ENCODE assay signal across 8 mouse cellular contexts in the genomic region with DNA sequence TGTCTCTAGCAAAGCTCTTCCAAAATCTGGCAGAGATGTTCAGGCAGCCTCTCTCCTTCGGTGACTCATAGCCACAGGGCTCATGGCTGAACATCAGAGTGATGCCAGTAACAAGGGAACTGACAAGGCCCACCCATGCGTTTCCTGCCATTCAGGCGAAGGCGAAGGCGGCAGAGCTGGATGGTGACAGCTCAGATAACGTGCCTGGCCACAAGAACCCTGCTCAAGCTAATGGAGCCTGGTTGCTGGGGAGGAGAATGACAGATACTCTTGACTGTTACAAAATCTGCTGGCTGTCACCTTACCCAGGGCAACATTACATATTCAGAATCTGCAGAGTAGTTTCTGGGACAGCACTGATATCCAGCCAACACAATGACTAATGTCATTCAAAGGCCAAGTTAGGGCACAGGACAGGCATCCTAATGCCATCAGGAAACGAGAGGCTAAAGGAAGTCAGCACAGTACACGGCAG. TPM values are rescaled to one million over a fixed set of nuclear protein-coding genes. Genes with fewer than 3 reads are reported as not detected.
A peak's percentile ranks its signal among the peaks of the same experiment; 100 is the strongest.
DNase-seq lines count a peak whose midpoint lies in the region; ATAC-seq lines count a peak whose summit lies in the region.

No protein-coding gene starts in this region.

- H3K36me3 ChIP-seq in lung, embryonic 15.5 days = no peaks in the 10 kb centered on the region
- no peaks in the 10 kb centered on the region for H3K36me3 ChIP-seq in forebrain, embryonic 11.5 days (ENCODE audit: control insufficient read depth, insufficient read depth, low read length)

- H3K4me3 ChIP-seq in lung, embryonic 15.5 days = no peak overlapping the region
- H3K4me3 ChIP-seq in forebrain, embryonic 11.5 days (ENCODE audit: low read depth, low read length) = no peak overlapping the region

- H3K27me3 ChIP-seq in lung, embryonic 15.5 days = no peaks in the 10 kb centered on the region
- no peaks in the 10 kb centered on the region for H3K27me3 ChIP-seq in forebrain, embryonic 11.5 days (ENCODE audit: control insufficient read depth, insufficient read depth, low read length)

- intact Hi-C loops in gastrocnemius, postnatal 36 days (cut with DNase I) = no loop called here

- H3K9ac ChIP-seq in lung, embryonic 15.5 days = no peak overlapping the region
- H3K9ac ChIP-seq in forebrain, embryonic 11.5 days (ENCODE audit: low read length) = no peak overlapping the region

- WGBS in lung, embryonic 15.5 days = 35% methylated on average over 8 of the region's 8 CpGs
- WGBS in forebrain, embryonic 11.5 days = 78% methylated on average over 8 of the region's 8 CpGs

- H3K4me2 ChIP-seq in lung, embryonic 15.5 days = no peak overlapping the region
- no peak overlapping the region for H3K4me2 ChIP-seq in forebrain, embryonic 11.5 days (ENCODE audit: low read depth, low read length, severe bottlenecking)

- 0 out of 2 replicates have a peak, but pooled peaks have one; percentile 8 for ATAC-seq in lung, embryonic 15.5 days (ENCODE audit: borderline replicate concordance, extremely low read depth, low FRiP score, low TSS enrichment)
- no peak for ATAC-seq in forebrain, embryonic 11.5 days (replicated peaks; ENCODE audit: low FRiP score)

- H3K27ac ChIP-seq in lung, embryonic 15.5 days = peak overlapping the region; percentile 27; the same call in 1 of the 2 replicates
- H3K27ac ChIP-seq in forebrain, embryonic 11.5 days (ENCODE audit: low read depth, low read length) = no peak overlapping the region

- peak; percentile 47 for DNase-seq in gastrocnemius, adult 18-20 months (ENCODE audit: low spot score)
- no peak for DNase-seq in gastrocnemius, postnatal 10 days
- DNase-seq in adrenal gland, adult 8-10 months = peak; percentile 42
- peak; percentile 24 to 32 for DNase-seq in gastrocnemius, postnatal 36 days
- DNase-seq in kidney, postnatal 10 days = peak; percentile 29
- DNase-seq in urinary bladder, adult 2 months (ENCODE audit: low spot score) = no peak
- no peak for DNase-seq in forebrain, embryonic 11.5 days (ENCODE audit: low spot score)

- H3K4me1 ChIP-seq in lung, embryonic 15.5 days = peaks cover 8% of the 10 kb centered on the region; the same call in 1 of the 2 replicates
- H3K4me1 ChIP-seq in forebrain, embryonic 11.5 days (replicated peaks; ENCODE audit: control insufficient read depth, insufficient read depth, low read length) = no peaks in the 10 kb centered on the region

- no peaks in the 10 kb centered on the region for H3K9me3 ChIP-seq in lung, embryonic 15.5 days
- H3K9me3 ChIP-seq in forebrain, embryonic 11.5 days (ENCODE audit: control insufficient read depth, low read length) = no peaks in the 10 kb centered on the region

RNA-seq across cellular contexts. Expression of gene Oxnad1, which starts 11.9 kb away (rescaled TPM):
- total RNA-seq in gastrocnemius, adult 18-20 months (2021) = 10 to 100 TPM; 17.9 to 19.5 TPM
- total RNA-seq in gastrocnemius, postnatal 10 days (2021) = 10 to 100 TPM; 18.7 to 19.9 TPM
- total RNA-seq in adrenal gland, adult 8-10 months (2022) = 10 to 100 TPM; 28.1 to 32.3 (median 29.7) TPM
- total RNA-seq in gastrocnemius, postnatal 36 days (2021) = 10 to 100 TPM; 20.3 to 23.7 TPM
- 19.0 and 20.9 TPM in 2 replicates for polyA plus RNA-seq in lung, embryonic 15.5 days (2015; fragmentation: Nextera tagmentation; extraction: Ambion mirVana)
- polyA plus RNA-seq in urinary bladder, adult 2 months (2012; rRNA removed) = 19.9 and 21.9 TPM in 2 replicates
- polyA plus RNA-seq in forebrain, embryonic 11.5 days (2014; fragmentation: Nextera tagmentation; extraction: Ambion mirVana) = 20.2 and 20.7 TPM in 2 replicates

RNA-seq across cellular contexts. Expression of gene Dph3, which starts 12.3 kb away (rescaled TPM):
- total RNA-seq in gastrocnemius, adult 18-20 months (2021) = 100 to 1,000 TPM; 119 to 128 TPM
- 10 to 100 TPM; 68.3 to 74.9 TPM for total RNA-seq in gastrocnemius, postnatal 10 days (2021)
- 10 to 100 TPM; 53.0 to 63.5 (median 57.2) TPM for total RNA-seq in adrenal gland, adult 8-10 months (2022)
- total RNA-seq in gastrocnemius, postnatal 36 days (2021) = 100 to 1,000 TPM; 107 to 111 TPM
- polyA plus RNA-seq in lung, embryonic 15.5 days (2015; fragmentation: Nextera tagmentation; extraction: Ambion mirVana) = 74.9 and 84.6 TPM in 2 replicates
- 35.7 and 48.1 TPM in 2 replicates for polyA plus RNA-seq in urinary bladder, adult 2 months (2012; rRNA removed)
- polyA plus RNA-seq in forebrain, embryonic 11.5 days (2014; fragmentation: Nextera tagmentation; extraction: Ambion mirVana) = 97.7 and 99.9 TPM in 2 replicates

RNA-seq across cellular contexts. Expression of gene Galnt15, which starts 44.5 kb away (rescaled TPM):
- 1 to 10 TPM; 6.2 to 6.5 TPM for total RNA-seq in gastrocnemius, adult 18-20 months (2021)
- 10 to 100 TPM; 22.2 to 23.2 TPM for total RNA-seq in gastrocnemius, postnatal 10 days (2021)
- total RNA-seq in adrenal gland, adult 8-10 months (2022) = 10 to 100 TPM; 11.3 to 15.3 (median 13.3) TPM
- 1 to 10 TPM; 5.2 to 6.2 TPM for total RNA-seq in gastrocnemius, postnatal 36 days (2021)
- 0.10 and 0.16 TPM in 2 replicates for polyA plus RNA-seq in lung, embryonic 15.5 days (2015; fragmentation: Nextera tagmentation; extraction: Ambion mirVana)
- 14.0 and 20.8 TPM in 2 replicates for polyA plus RNA-seq in urinary bladder, adult 2 months (2012; rRNA removed)
- polyA plus RNA-seq in forebrain, embryonic 11.5 days (2014; fragmentation: Nextera tagmentation; extraction: Ambion mirVana) = 0.05 TPM in 2 replicates

Comparison
In these comparisons a context has a peak if more than half of its experiments do, and no peak if none do; other contexts are left out.
1. DNase-seq: peak in gastrocnemius, adult 18-20 months (single experiment), adrenal gland, adult 8-10 months (single experiment), gastrocnemius, postnatal 36 days (2 of 2) and kidney, postnatal 10 days (single experiment); none in gastrocnemius, postnatal 10 days (single experiment), urinary bladder, adult 2 months (single experiment) and forebrain, embryonic 11.5 days (single experiment).